ENCODE assay signal across 35 mouse cellular contexts in the genomic region with DNA sequence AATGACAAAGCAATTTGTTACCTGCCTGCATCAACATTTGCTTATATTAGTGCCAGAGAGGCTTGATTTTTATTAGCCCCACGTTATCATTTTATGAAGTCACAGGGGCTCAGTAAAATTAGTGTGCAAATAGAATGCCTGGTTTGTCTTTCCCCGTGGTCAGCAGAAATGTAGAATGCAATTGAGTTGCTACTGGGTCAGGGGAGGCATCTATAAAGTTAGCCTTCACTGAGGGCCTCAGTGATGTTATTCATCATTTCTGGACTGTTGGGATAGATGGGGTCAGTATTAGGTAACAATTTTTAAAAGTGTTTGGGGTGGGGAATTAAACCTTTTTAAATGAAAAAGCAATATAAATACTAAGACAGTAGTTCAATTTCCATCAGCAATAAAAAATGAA.
"Had no signal": no experiment of that assay in that cellular context is flagged by ENCODE, and none has a peak within 500 bp of the region (broad histone marks: within the 10 kb centered on the region; RNA-seq: fewer than 3 reads in every experiment).

No protein-coding gene starts in this region.

- H3K4me1 ChIP-seq: heart, embryonic 12.5 days; heart, embryonic 13.5 days; heart, embryonic 15.5 days; hindbrain, embryonic 10.5 days; hindbrain, embryonic 12.5 days; hindbrain, embryonic 13.5 days; hindbrain, embryonic 15.5 days; intestine, embryonic 15.5 days; kidney, embryonic 15.5 days had no signal

- DNase-seq: heart, postnatal 10 days; heart, postnatal 14 days; heart, postnatal 36 days; heart, postnatal 4 days; kidney, adult 11 months; kidney, adult 18-20 months; kidney, adult 2 months; kidney, adult 8-10 months; kidney, adult 9 months; kidney, postnatal 10 days; kidney, postnatal 14 days; kidney, postnatal 25 days; kidney, postnatal 36 days; kidney, postnatal 4 days; layer of hippocampus, adult 9-11 months; layer of hippocampus, postnatal 36 days had no signal

- H3K9ac ChIP-seq: heart, embryonic 12.5 days; heart, embryonic 13.5 days; heart, embryonic 15.5 days; hindbrain, embryonic 12.5 days; hindbrain, embryonic 13.5 days; hindbrain, embryonic 14.5 days; hindbrain, embryonic 15.5 days; intestine, embryonic 15.5 days; kidney, embryonic 15.5 days had no signal

- H3K4me3 ChIP-seq: heart, embryonic 10.5 days; heart, embryonic 12.5 days; heart, embryonic 13.5 days; heart, embryonic 15.5 days; hindbrain, embryonic 10.5 days; hindbrain, embryonic 12.5 days; hindbrain, embryonic 13.5 days; hindbrain, embryonic 15.5 days; intestine, embryonic 15.5 days; kidney, embryonic 15.5 days; layer of hippocampus, adult 2 months had no signal

- H3K36me3 ChIP-seq: heart, embryonic 10.5 days; heart, embryonic 12.5 days; heart, embryonic 13.5 days; heart, embryonic 15.5 days; hindbrain, embryonic 10.5 days; hindbrain, embryonic 12.5 days; hindbrain, embryonic 13.5 days; hindbrain, embryonic 15.5 days; intestine, embryonic 15.5 days; kidney, embryonic 15.5 days had no signal

- H3K4me2 ChIP-seq: heart, embryonic 11.5 days; heart, embryonic 12.5 days; heart, embryonic 13.5 days; heart, embryonic 15.5 days; hindbrain, embryonic 12.5 days; hindbrain, embryonic 13.5 days; hindbrain, embryonic 14.5 days; hindbrain, embryonic 15.5 days; intestine, embryonic 15.5 days; kidney, embryonic 15.5 days had no signal

- H3K9me3 ChIP-seq: heart, embryonic 10.5 days; heart, embryonic 12.5 days; heart, embryonic 13.5 days; heart, embryonic 15.5 days; hindbrain, embryonic 10.5 days; hindbrain, embryonic 12.5 days; hindbrain, embryonic 13.5 days; hindbrain, embryonic 15.5 days; intestine, embryonic 15.5 days; kidney, embryonic 15.5 days had no signal

- H3K27me3 ChIP-seq: heart, embryonic 12.5 days; heart, embryonic 13.5 days; heart, embryonic 15.5 days; hindbrain, embryonic 12.5 days; hindbrain, embryonic 13.5 days; hindbrain, embryonic 15.5 days; intestine, embryonic 15.5 days; kidney, embryonic 15.5 days had no signal

- H3K27ac ChIP-seq: heart, embryonic 10.5 days; heart, embryonic 13.5 days; heart, embryonic 15.5 days; hindbrain, embryonic 10.5 days; hindbrain, embryonic 12.5 days; hindbrain, embryonic 13.5 days; hindbrain, embryonic 14.5 days; hindbrain, embryonic 15.5 days; hindbrain, postnatal 0 days; intestine, embryonic 15.5 days; kidney, embryonic 15.5 days; kidney, postnatal 0 days; layer of hippocampus, adult 2 months had no signal

- ATAC-seq: hindbrain, embryonic 16.5 days; hindbrain, postnatal 0 days; inflammation-experienced regulatory T-cells, adult 6 months; intestine, embryonic 15.5 days; intestine, embryonic 16.5 days; intestine, postnatal 0 days had no signal
